Mouse (Mus musculus) forebrain, embryonic 15.5 days (tissue): Measurements from ENCODE around the gene Mab21l1. TPM values are rescaled to one million over a fixed set of nuclear protein-coding genes. Genes with fewer than 3 reads are reported as not detected.

Experiments
- ATAC-seq: fragments of 200-750 bp; cut with Nextera tagmentation; replicated peaks from 2 replicates; pipeline ENCODE4 v1.8.0; 2017; ENCODE audit warnings: mild to moderate bottlenecking, moderate TSS enrichment, moderate library complexity
- H3K27ac ChIP-seq: fragments of 300-500 bp; sonication (generic); replicated peaks from 2 replicates; pipeline ENCODE4 v1.5.1; 2015; ENCODE audit warnings: mild to moderate bottlenecking, inconsistent platforms
- H3K27me3 ChIP-seq: fragments of 300-500 bp; sonication (generic); 2 replicates; pipeline ENCODE4 v1.6.1; 2015; ENCODE audit warnings: inconsistent platforms
- H3K36me3 ChIP-seq: fragments of 300-500 bp; sonication (generic); 2 replicates; pipeline ENCODE4 v1.6.1; 2015; ENCODE audit warnings: mild to moderate bottlenecking, inconsistent platforms
- H3K4me1 ChIP-seq: fragments of 300-500 bp; sonication (generic); 2 replicates; pipeline ENCODE4 v1.6.1; 2015; ENCODE audit warnings: inconsistent platforms
- H3K4me2 ChIP-seq: fragments of 300-500 bp; sonication (generic); replicated peaks from 2 replicates; pipeline ENCODE4 v1.6.1; 2015; ENCODE audit warnings: mild to moderate bottlenecking, inconsistent platforms
- H3K4me3 ChIP-seq: fragments of 300-500 bp; sonication (generic); 2 replicates; pipeline ENCODE4 v1.5.1; 2015; ENCODE audit warnings: mild to moderate bottlenecking, inconsistent platforms
- H3K9ac ChIP-seq: fragments of 300-500 bp; sonication (generic); replicated peaks from 2 replicates; pipeline ENCODE4 v1.6.1; 2015; ENCODE audit warnings: mild to moderate bottlenecking, inconsistent platforms
- H3K9me3 ChIP-seq: fragments of 300-500 bp; sonication (generic); 2 replicates; pipeline ENCODE4 v1.6.1; 2016; ENCODE audit warnings: inconsistent platforms
- whole genome bisulfite sequencing: fragments of 180-500 bp; shearing (Covaris S2); methylation state at CpG from one replicate; pipeline ENCODE4 v1.1.7; 2015; ENCODE audit warnings: mixed read lengths; 5-methylcytosine and 5-hydroxymethylcytosine counted together
- polyA plus RNA-seq: library from polyadenylated mRNA; unstranded; fragments of >200 nt; fragmentation: Nextera tagmentation; extraction: Ambion mirVana; gene quantifications from 2 replicates; pipeline ENCODE4 v1.2.1, GENCODE M21; 2015

The Mab21l1 gene
- polyA plus RNA-seq, 1 experiment from 2014 or later = 16.8 TPM

DNA sequence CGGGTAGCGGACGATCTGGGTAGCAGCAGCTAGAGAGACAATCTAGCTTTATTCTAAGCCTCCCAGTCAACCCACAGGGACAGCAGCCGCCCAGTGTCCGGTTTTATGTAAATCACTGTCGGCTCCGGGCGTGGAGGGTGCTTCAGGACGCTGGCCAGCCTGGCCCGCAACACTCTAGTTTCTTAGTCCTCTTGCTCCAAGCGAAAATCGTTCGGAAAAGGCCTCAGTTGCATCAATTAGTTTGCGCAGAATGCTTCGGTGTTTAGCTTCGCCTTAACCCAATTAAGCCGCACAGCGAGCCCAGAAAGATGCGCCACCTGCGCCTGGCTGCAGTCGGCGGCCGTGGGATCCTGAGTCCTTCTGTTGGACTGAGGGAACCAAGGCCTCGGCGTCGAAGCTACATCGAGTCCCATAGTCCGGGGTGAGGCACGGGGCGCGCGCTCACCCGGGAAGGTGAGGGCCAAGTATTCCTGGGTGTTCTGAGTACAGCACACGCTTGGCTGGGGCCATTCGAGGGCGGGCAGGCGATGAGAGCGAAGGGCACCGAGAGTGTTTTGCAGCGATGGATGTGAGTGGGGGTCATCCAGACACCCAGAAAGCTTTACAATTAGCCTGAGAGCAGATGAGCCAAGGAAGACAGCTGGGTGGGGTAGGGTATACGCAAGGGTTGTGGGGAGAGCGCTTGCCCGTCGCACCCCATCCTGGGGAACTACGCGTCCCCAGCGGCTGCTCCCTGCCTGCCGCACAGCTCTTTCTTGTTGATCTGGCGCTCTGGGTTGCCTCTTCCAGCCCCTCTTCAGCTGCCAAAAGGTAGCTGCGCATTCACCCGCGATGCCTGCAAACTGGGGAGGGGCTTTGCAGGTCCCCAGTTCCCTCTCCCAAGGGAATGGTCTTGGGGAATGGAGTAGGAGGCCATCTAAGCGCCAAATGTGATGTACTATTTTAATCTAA lies 1.9 kb upstream of the Mab21l1 start:
- Histone ChIP-seq H3K4me3 (peak overlapping the region; percentile 14), H3K27me3 (peaks cover 50% of the 10 kb centered on the region), H3K9me3 (no peaks in the 10 kb centered on the region), H3K9ac (no peak overlapping the region), H3K36me3 (no peaks in the 10 kb centered on the region), H3K27ac (no peak overlapping the region), H3K4me1 (peaks cover 36% of the 10 kb centered on the region), H3K4me2 (peak overlapping the region; percentile 36)
- 4% methylated on average over 53 of the region's 53 CpGs for WGBS
- peak; percentile 61 for ATAC-seq

DNA sequence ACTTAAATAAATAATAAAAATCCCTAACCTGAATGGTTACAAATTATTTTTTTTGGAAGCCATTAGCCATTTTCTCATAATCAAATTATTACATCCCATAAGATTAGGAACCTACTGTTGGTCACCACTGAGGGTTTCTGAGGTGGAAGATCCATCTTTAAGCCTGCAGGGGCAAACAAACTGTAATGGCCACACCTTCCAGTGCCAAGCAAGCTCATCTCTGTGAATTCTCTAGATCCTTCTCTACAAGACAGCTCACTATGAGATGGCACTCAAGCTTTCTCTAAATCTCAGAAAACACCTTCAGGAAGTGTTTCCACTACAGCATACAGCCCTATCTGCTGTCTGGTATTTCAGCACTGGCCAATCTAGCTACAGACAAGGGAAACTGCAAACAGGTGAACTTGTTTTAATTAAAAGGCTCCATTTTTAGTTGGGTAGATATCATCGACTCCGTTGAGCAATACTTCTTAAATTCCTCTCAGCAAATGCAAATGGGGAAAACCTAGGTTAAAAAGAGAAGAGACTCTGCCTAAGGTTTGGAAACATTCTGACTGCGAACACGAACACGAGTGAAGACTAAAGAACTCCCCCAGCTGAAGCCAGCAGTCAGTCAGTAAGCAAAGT lies 768 bp upstream of the Mab21l1 start:
- 15% methylated on average over 5 of the region's 5 CpGs for WGBS
- H3K4me2 ChIP-seq = no peak overlapping the region
- no peak overlapping the region for H3K9ac ChIP-seq
- ATAC-seq = no peak
- H3K4me1 ChIP-seq = peaks cover 36% of the 10 kb centered on the region
- no peaks in the 10 kb centered on the region for H3K36me3 ChIP-seq
- H3K9me3 ChIP-seq = no peaks in the 10 kb centered on the region
- H3K4me3 ChIP-seq = no peak overlapping the region
- H3K27ac ChIP-seq = no peak overlapping the region
- peaks cover 60% of the 10 kb centered on the region for H3K27me3 ChIP-seq

DNA sequence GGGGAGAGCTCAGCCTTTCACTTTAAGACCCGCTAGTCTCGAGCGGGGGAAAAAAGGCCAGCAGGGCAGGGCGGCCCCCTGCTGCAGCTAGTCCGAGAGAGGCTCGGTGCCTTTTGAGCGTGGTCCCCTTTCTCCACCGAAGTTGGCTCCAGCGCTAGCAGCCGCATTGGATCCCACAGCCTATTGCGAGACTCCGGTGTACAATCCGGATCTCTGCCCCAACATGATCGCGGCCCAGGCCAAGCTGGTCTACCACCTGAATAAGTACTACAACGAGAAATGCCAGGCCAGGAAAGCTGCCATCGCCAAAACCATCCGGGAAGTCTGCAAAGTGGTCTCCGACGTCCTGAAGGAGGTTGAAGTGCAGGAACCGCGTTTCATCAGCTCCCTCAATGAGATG lies 461 bp downstream of the Mab21l1 start:
- Histone ChIP-seq H3K9ac (no peak overlapping the region), H3K4me2 (peak overlapping the region; percentile 30), H3K27me3 (peaks cover 60% of the 10 kb centered on the region), H3K4me3 (peak overlapping the region; percentile 22), H3K9me3 (no peaks in the 10 kb centered on the region), H3K36me3 (no peaks in the 10 kb centered on the region), H3K4me1 (peaks cover 43% of the 10 kb centered on the region), H3K27ac (no peak overlapping the region)
- WGBS = 7% methylated on average over 22 of the region's 22 CpGs
- ATAC-seq = no peak

DNA sequence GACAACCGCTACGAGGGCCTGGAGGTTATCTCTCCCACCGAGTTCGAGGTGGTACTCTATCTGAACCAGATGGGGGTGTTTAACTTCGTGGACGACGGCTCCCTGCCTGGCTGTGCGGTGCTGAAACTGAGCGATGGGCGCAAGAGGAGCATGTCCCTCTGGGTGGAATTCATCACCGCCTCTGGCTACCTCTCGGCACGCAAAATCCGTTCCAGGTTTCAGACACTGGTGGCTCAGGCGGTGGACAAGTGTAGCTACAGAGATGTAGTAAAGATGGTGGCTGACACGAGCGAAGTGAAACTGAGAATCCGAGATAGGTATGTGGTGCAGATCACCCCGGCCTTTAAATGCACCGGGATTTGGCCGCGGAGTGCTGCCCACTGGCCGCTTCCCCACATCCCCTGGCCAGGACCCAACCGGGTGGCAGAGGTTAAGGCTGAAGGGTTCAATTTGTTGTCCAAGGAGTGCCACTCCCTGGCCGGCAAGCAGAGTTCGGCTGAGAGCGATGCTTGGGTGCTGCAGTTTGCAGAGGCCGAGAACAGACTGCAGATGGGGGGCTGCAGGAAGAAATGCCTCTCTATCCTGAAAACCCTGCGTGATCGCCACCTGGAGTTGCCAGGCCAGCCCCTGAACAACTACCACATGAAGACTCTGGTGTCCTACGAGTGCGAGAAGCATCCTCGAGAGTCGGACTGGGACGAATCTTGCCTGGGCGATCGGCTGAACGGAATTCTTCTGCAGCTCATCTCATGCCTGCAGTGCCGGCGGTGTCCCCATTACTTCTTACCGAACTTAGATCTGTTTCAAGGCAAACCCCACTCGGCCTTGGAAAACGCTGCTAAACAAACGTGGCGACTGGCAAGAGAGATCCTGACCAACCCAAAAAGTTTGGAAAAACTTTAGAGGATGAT lies 1.1 kb downstream of the Mab21l1 start:
- 13% methylated on average over 45 of the region's 45 CpGs for WGBS
- H3K4me1 ChIP-seq = peaks cover 45% of the 10 kb centered on the region
- H3K27me3 ChIP-seq = peaks cover 55% of the 10 kb centered on the region
- H3K36me3 ChIP-seq = no peaks in the 10 kb centered on the region
- no peaks in the 10 kb centered on the region for H3K9me3 ChIP-seq
- H3K4me2 ChIP-seq = peak overlapping the region; percentile 30
- no peak overlapping the region for H3K9ac ChIP-seq
- 0 out of 2 replicates have a peak, but pooled peaks have one; percentile 5 for ATAC-seq
- peak overlapping the region; percentile 22 for H3K4me3 ChIP-seq
- no peak overlapping the region for H3K27ac ChIP-seq

DNA sequence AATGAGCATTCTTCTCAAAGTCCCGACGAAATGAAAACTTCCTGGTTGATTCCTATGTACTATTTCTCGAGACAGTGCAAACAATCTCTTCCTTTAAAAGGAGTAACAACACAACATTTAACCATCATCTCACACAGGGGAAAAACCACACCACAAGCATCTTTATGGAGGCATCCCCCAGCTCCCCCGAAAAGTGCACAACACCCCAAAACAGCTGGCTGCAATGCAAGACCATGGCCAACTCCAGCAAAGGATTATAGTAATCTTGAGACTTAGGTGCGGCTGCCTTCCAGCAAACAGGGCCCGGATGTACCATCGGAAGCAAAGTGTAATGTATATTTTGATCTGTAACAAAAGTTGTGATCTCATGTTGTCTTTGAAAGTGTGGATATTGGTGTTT lies 1.8 kb downstream of the Mab21l1 start:
- no peak for ATAC-seq
- Histone ChIP-seq H3K27ac (no peak overlapping the region), H3K27me3 (peaks cover 55% of the 10 kb centered on the region), H3K36me3 (no peaks in the 10 kb centered on the region), H3K4me3 (peak overlapping the region; percentile 22; the same call in 1 of the 2 replicates), H3K4me1 (peaks cover 49% of the 10 kb centered on the region), H3K9me3 (no peaks in the 10 kb centered on the region), H3K9ac (no peak overlapping the region), H3K4me2 (no peak overlapping the region)
- 26% methylated on average over 7 of the region's 7 CpGs for WGBS

DNA sequence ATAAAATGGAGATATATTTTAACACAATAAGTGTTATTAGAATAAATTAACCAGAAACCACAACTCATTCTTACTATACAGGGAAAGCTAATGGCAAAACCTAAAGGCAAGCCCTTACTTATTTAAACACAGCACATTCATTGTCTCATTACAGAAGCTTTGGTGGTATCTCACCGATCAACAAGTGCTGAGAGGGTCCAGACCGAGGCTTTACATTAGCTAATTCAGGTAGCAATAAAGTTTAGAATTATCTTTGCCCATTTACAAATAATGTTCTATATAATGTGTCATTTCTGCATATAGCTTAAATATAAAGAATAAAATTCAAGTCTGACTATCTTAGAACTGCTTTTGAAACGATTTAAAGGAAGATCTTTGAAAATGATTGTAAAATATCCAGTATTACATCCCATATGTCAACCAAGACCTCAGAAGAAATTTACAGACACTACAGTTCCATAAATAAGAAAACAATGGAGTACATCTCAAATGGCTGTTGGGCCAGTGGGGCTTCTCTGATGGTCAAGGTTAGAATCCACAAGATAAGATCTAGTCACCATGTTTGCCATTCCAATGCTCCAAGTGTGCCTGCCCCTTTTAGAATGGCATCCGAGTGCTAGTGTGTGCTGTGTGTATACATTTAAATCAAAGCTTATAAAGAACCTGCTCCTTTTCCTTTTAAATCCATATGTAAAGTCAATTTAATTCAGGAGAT lies 3.1 kb downstream of the Mab21l1 start:
- Histone ChIP-seq H3K4me3 (no peak overlapping the region), H3K4me1 (peaks cover 39% of the 10 kb centered on the region), H3K27me3 (peaks cover 62% of the 10 kb centered on the region), H3K4me2 (no peak overlapping the region), H3K36me3 (no peaks in the 10 kb centered on the region), H3K9ac (no peak overlapping the region), H3K9me3 (no peaks in the 10 kb centered on the region), H3K27ac (no peak overlapping the region)
- WGBS = 60% methylated on average over 4 of the region's 4 CpGs
- ATAC-seq = no peak

DNA sequence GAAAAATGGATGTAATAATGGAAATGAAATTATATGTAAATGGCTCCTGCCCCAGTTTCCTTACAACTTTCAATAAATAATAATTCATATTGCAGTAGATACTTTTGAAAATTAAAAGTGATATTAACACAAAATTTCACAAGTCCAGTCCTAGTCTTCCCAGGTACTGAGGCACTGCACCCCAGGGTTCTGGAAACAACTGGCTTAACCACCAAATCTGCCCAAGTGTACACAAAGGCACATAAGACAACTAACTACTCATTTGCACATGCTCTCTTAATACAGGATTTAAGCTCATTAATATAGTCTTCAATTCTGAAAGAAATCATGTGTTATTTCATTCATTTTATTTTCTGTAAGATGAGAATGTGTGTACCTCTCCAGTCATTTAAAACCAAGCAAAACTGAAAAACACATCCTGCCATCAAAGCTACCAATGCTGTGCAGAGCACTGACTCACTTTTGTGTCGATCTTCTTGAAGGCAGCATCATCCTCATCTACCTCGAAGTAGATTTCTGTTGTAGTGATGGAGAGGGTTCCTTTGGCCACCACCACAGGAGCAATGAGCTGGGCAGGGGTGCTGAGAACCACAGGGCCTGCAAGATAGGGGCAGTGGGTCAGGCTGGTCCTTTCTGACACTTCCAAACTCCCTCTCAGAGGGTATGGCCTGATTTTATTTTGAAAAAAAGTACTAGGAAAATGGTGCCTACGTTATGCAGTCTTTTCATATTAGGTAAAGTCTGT lies 3.8 kb downstream of the Mab21l1 start:
- Histone ChIP-seq H3K36me3 (no peaks in the 10 kb centered on the region), H3K4me3 (no peak overlapping the region), H3K4me2 (no peak overlapping the region), H3K9me3 (no peaks in the 10 kb centered on the region), H3K27me3 (peaks cover 60% of the 10 kb centered on the region), H3K4me1 (peaks cover 32% of the 10 kb centered on the region), H3K9ac (no peak overlapping the region), H3K27ac (no peak overlapping the region)
- ATAC-seq = no peak
- 19% methylated on average over 3 of the region's 3 CpGs for WGBS

DNA sequence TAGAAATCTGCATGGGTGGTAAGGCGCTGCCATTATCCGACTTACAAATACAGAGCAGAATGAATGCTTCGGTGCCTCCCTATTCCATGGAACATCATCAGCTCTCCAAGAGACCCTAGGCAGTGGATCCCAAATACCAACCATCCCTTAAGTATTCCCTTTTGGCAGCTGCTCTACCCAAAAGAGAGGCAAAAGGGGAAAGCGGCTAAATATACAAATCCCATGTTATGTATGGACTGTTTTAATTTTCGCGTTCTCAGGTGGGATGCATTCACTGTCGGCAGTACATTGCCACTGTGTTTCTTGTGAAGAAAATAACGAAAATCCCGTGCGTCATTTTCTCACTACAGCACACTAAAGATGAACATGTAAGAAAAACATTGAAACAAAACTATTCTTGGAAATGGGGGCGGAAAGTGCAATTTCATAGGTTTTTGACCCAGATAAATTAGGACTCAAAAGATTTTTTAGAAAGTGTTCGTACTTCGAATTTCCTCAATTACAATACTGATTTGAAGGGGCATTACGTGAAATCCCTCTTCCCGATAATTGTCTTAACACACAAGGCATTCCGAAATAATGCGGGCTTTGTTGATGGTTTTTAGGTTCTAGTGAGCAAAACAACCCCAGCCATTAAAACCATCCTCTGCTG lies 4.7 kb downstream of the Mab21l1 start:
- ATAC-seq = no peak

DNA sequence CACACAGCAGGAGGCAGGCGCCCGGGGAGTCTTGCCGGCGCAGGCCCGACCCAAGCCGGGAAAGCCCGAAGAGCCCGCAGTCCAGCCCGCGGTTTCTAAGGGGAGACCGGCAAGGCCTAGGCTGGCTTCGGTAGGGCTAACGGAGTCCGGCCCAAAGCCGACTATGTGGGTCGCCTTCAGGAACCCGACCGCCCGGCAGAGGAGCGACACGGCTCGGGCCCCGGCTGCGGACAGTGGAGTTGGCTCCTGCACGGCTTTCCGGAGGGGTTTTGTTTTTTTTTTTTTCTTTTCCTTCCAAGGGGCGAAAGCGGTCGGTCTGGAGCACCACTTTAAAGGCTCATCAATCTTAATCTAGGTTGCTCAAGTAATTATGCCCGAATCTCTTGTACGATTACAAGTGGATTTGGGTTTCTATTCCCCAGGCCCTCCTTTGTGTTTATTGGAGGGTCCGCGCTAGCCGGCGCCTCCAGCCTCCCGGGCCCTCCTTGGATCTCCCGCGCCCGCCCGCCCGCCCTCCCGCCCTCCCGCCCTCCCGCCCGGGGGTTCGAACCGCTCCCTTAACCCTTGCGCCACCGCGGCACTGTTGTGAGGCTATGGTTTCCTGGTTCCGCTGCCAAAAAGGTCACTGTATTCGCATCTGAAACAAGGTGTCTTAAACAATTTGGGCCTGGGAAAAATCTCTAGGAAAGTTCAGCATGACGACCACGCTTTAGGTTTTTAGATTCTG lies 5.3 kb downstream of the Mab21l1 start:
- no peaks in the 10 kb centered on the region for H3K9me3 ChIP-seq
- H3K4me2 ChIP-seq = peak overlapping the region; percentile 46
- WGBS = 1% methylated on average over 54 of the region's 54 CpGs
- no peak overlapping the region for H3K27ac ChIP-seq
- H3K9ac ChIP-seq = peak overlapping the region; percentile 48
- H3K36me3 ChIP-seq = no peaks in the 10 kb centered on the region
- H3K27me3 ChIP-seq = peaks cover 45% of the 10 kb centered on the region
- ATAC-seq = peak; percentile 61; the same call in 1 of the 2 replicates
- H3K4me1 ChIP-seq = peaks cover 26% of the 10 kb centered on the region
- peak overlapping the region; percentile 32 for H3K4me3 ChIP-seq

More for the DNA sequence above, 4.7 kb downstream of the Mab21l1 start:
- Histone ChIP-seq H3K4me1 (peaks cover 32% of the 10 kb centered on the region), H3K4me2 (peak overlapping the region; percentile 46), H3K9ac (peak overlapping the region; percentile 48), H3K36me3 (no peaks in the 10 kb centered on the region), H3K27ac (no peak overlapping the region), H3K9me3 (no peaks in the 10 kb centered on the region), H3K4me3 (peak overlapping the region; percentile 32), H3K27me3 (peaks cover 52% of the 10 kb centered on the region)
- WGBS = 16% methylated on average over 17 of the region's 17 CpGs

DNA sequence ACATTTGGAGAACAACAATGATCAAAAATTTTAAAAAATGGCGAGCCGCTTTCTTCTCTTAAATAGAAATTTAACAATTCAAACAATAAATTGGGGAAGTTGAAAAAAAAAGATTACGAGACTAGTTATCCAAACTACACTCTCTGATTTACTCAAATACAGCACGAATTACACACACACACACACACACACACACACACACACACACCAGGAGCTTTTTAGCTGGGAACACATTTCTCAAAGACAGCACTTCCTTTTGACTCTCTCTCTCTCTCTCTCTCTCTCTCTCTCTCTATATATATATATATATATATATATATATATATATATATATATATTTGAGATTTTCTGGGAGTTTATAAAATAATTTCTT lies 5.9 kb downstream of the Mab21l1 start:
- Histone ChIP-seq H3K27me3 (peaks cover 43% of the 10 kb centered on the region), H3K9ac (no peak overlapping the region)

More for the DNA sequence above, 5.9 kb downstream of the Mab21l1 start:
- ATAC-seq = no peak
- H3K27ac ChIP-seq = no peak overlapping the region
- 13% methylated on average over 4 of the region's 4 CpGs for WGBS
- H3K4me3 ChIP-seq = no peak overlapping the region
- no peaks in the 10 kb centered on the region for H3K36me3 ChIP-seq
- H3K4me2 ChIP-seq = 0 out of 2 replicates have a peak overlapping the region, but pooled peaks have one; percentile 46
- no peaks in the 10 kb centered on the region for H3K9me3 ChIP-seq
- peaks cover 21% of the 10 kb centered on the region for H3K4me1 ChIP-seq
